Comparison of ENCODE assay signal across 16 mouse cellular contexts in genomic region chr13:54324178-54324577, GRCm38 (mm10). TPM values are rescaled to one million over a fixed set of nuclear protein-coding genes. Genes with fewer than 3 reads are reported as not detected.
DNase-seq lines count a peak whose midpoint lies in the region; ATAC-seq lines count a peak whose summit lies in the region.
"Had no signal": no experiment of that assay in that cellular context is flagged by ENCODE, and none has a peak within 500 bp of the region (broad histone marks: within the 10 kb centered on the region; RNA-seq: fewer than 3 reads in every experiment).

No protein-coding gene starts in this region.

- peaks cover 39% of the 10 kb centered on the region for H3K4me1 ChIP-seq in neural tube, embryonic 12.5 days
- peaks cover 29% of the 10 kb centered on the region for H3K4me1 ChIP-seq in neural tube, embryonic 15.5 days
- H3K4me1 ChIP-seq in hindbrain, embryonic 14.5 days (replicated peaks; ENCODE audit: control insufficient read depth, insufficient read depth, low read length): peaks cover 17% of the 10 kb centered on the region
- H3K4me1 ChIP-seq in neural tube, embryonic 13.5 days (replicated peaks): peaks cover 44% of the 10 kb centered on the region
- H3K4me1 ChIP-seq: embryonic facial prominence, embryonic 13.5 days had no signal

- no peak overlapping the region for H3K4me3 ChIP-seq in neural tube, embryonic 12.5 days
- no peak overlapping the region for H3K4me3 ChIP-seq in neural tube, embryonic 15.5 days (replicated peaks)
- H3K4me3 ChIP-seq in hindbrain, embryonic 14.5 days (replicated peaks; ENCODE audit: low read length): no peak overlapping the region
- H3K4me3 ChIP-seq in neural tube, embryonic 13.5 days: no peak overlapping the region
- H3K4me3 ChIP-seq: embryonic facial prominence, embryonic 13.5 days; gastrocnemius, adult 2 months; liver, embryonic 13.5 days had no signal

- no peaks in the 10 kb centered on the region for H3K36me3 ChIP-seq in neural tube, embryonic 12.5 days
- no peaks in the 10 kb centered on the region for H3K36me3 ChIP-seq in neural tube, embryonic 15.5 days
- no peaks in the 10 kb centered on the region for H3K36me3 ChIP-seq in hindbrain, embryonic 14.5 days (replicated peaks; ENCODE audit: control insufficient read depth, insufficient read depth)
- H3K36me3 ChIP-seq in neural tube, embryonic 13.5 days: no peaks in the 10 kb centered on the region
- H3K36me3 ChIP-seq: embryonic facial prominence, embryonic 13.5 days; G1E; liver, embryonic 13.5 days had no signal

- peak; percentile 63 for DNase-seq in cerebellum, adult 9-10 months
- no peak for DNase-seq in cerebellum, adult 18-20 months
- peak; percentile 40 for DNase-seq in hindbrain, embryonic 14.5 days (ENCODE audit: low spot score)
- DNase-seq in heart, postnatal 4 days: no peak
- no peak for DNase-seq in gastrocnemius, postnatal 25 days
- DNase-seq: gastrocnemius, adult 2 months; heart, postnatal 10 days; kidney, adult 8-10 months; liver, embryonic 13.5 days; spleen, adult 18-20 months; thymus, adult 18-20 months had no signal

- no peaks in the 10 kb centered on the region for H3K9me3 ChIP-seq in neural tube, embryonic 12.5 days
- H3K9me3 ChIP-seq in neural tube, embryonic 15.5 days (replicated peaks): no peaks in the 10 kb centered on the region
- no peaks in the 10 kb centered on the region for H3K9me3 ChIP-seq in hindbrain, embryonic 14.5 days (ENCODE audit: control insufficient read depth, low read length)
- H3K9me3 ChIP-seq in neural tube, embryonic 13.5 days: no peaks in the 10 kb centered on the region
- H3K9me3 ChIP-seq: embryonic facial prominence, embryonic 13.5 days; liver, embryonic 13.5 days had no signal

- H3K9ac ChIP-seq in neural tube, embryonic 12.5 days: no peak overlapping the region
- H3K9ac ChIP-seq in neural tube, embryonic 15.5 days (replicated peaks): no peak overlapping the region
- no peak overlapping the region for H3K9ac ChIP-seq in hindbrain, embryonic 14.5 days
- H3K9ac ChIP-seq in neural tube, embryonic 13.5 days: no peak overlapping the region
- H3K9ac ChIP-seq: embryonic facial prominence, embryonic 13.5 days; liver, embryonic 13.5 days had no signal

- no peak overlapping the region for H3K4me2 ChIP-seq in neural tube, embryonic 12.5 days (replicated peaks)
- H3K4me2 ChIP-seq in neural tube, embryonic 15.5 days: no peak overlapping the region
- no peak overlapping the region for H3K4me2 ChIP-seq in hindbrain, embryonic 14.5 days (replicated peaks)
- no peak overlapping the region for H3K4me2 ChIP-seq in neural tube, embryonic 13.5 days
- H3K4me2 ChIP-seq: embryonic facial prominence, embryonic 13.5 days; liver, embryonic 13.5 days had no signal

- 45% methylated on average over 2 of the region's 2 CpGs for WGBS in neural tube, embryonic 12.5 days
- 32% methylated on average over 2 of the region's 2 CpGs for whole genome bisulfite sequencing in neural tube, embryonic 15.5 days
- 33% methylated on average over 2 of the region's 2 CpGs for WGBS in hindbrain, embryonic 14.5 days
- 37% methylated on average over 2 of the region's 2 CpGs for WGBS in neural tube, embryonic 13.5 days

- H3K27me3 ChIP-seq in neural tube, embryonic 12.5 days (replicated peaks): no peaks in the 10 kb centered on the region
- H3K27me3 ChIP-seq in neural tube, embryonic 15.5 days (replicated peaks): no peaks in the 10 kb centered on the region
- H3K27me3 ChIP-seq in hindbrain, embryonic 14.5 days (ENCODE audit: control insufficient read depth, insufficient read depth, low read length): no peaks in the 10 kb centered on the region
- H3K27me3 ChIP-seq in neural tube, embryonic 13.5 days: no peaks in the 10 kb centered on the region
- H3K27me3 ChIP-seq: embryonic facial prominence, embryonic 13.5 days; liver, embryonic 13.5 days had no signal

- ATAC-seq in neural tube, embryonic 12.5 days (ENCODE audit: low FRiP score, low read depth): no peak
- no peak for ATAC-seq in neural tube, embryonic 15.5 days (ENCODE audit: low FRiP score)
- ATAC-seq in hindbrain, embryonic 14.5 days (ENCODE audit: low FRiP score): no peak
- ATAC-seq in neural tube, embryonic 13.5 days (ENCODE audit: low read depth): no peak

- H3K27ac ChIP-seq in neural tube, embryonic 12.5 days: peak overlapping the region; percentile 17; the same call in 1 of the 2 replicates
- H3K27ac ChIP-seq in neural tube, embryonic 15.5 days (replicated peaks): no peak overlapping the region; the same call in 1 of the 2 replicates
- 0 out of 2 replicates have a peak overlapping the region, but pooled peaks have one; percentile 18 for H3K27ac ChIP-seq in hindbrain, embryonic 14.5 days
- H3K27ac ChIP-seq in neural tube, embryonic 13.5 days (replicated peaks): peak overlapping the region; percentile 34
- H3K27ac ChIP-seq: embryonic facial prominence, embryonic 13.5 days; gastrocnemius, adult 2 months; liver, embryonic 13.5 days had no signal

RNA-seq across cellular contexts. Expression of gene Cplx2, which starts 47.0 kb away (rescaled TPM):
- polyA plus RNA-seq in neural tube, embryonic 12.5 days (2016; fragmentation: Nextera tagmentation; extraction: Ambion mirVana): 13.6 and 15.4 TPM in 2 replicates
- polyA plus RNA-seq in neural tube, embryonic 15.5 days (2015; fragmentation: Nextera tagmentation; extraction: Ambion mirVana): 19.8 and 20.0 TPM in 2 replicates
- polyA plus RNA-seq in hindbrain, embryonic 14.5 days (2014; fragmentation: Nextera tagmentation; extraction: Ambion mirVana): 24.9 and 30.1 TPM in 2 replicates
- 13.8 and 14.7 TPM in 2 replicates for polyA plus RNA-seq in neural tube, embryonic 13.5 days (2015; fragmentation: Nextera tagmentation; extraction: Ambion mirVana)
- total RNA-seq in heart, postnatal 4 days (2021): 10 to 100 TPM; 12.6 to 12.7 TPM
- 1 to 10 TPM; 1.3 to 1.7 TPM for total RNA-seq in gastrocnemius, postnatal 25 days (2021)
- total RNA-seq: G1E had no signal
- polyA plus RNA-seq: G1E had no signal

Comparison
In these comparisons a context has a peak if more than half of its experiments do, and no peak if none do; other contexts are left out.
1. DNase-seq: peak in cerebellum, adult 9-10 months (single experiment) and hindbrain, embryonic 14.5 days (single experiment); none in cerebellum, adult 18-20 months (0 of 2), heart, postnatal 4 days (single experiment) and gastrocnemius, postnatal 25 days (single experiment).